Mouse (Mus musculus): ENCODE results near the gene Vps13d. TPM values are rescaled to one million over a fixed set of nuclear protein-coding genes. Genes with fewer than 3 reads are reported as not detected.
"Not testable (repeated sequence)": the region's sequence is repeated elsewhere in the genome, so short reads cannot be mapped to it uniquely, and the experiment has no call there.

The Vps13d gene
- polyA plus RNA-seq, 1 experiment from 2014 or later, result 8.7 TPM

GRCm38 (mm10) chr4:145178918-145179549, 15.8 kb downstream of the Vps13d start:
- H3K36me3 ChIP-seq, result peaks cover 61% of the 10 kb centered on the region
- no peak overlapping the region for H3K27ac ChIP-seq
- WGBS, result 95% methylated on average over 5 of the region's 5 CpGs
- no peak overlapping the region for H3K9ac ChIP-seq
- H3K4me2 ChIP-seq, result no peak overlapping the region
- H3K4me1 ChIP-seq (replicated peaks), result no peaks in the 10 kb centered on the region
- no peak for ATAC-seq (ENCODE audit: low FRiP score)
- no peaks in the 10 kb centered on the region for H3K27me3 ChIP-seq
- no peaks in the 10 kb centered on the region for H3K9me3 ChIP-seq
- no peak overlapping the region for H3K4me3 ChIP-seq

- ATAC-seq (ENCODE audit: low FRiP score); H3K9me3 ChIP-seq; H3K4me3 ChIP-seq; H3K27ac ChIP-seq; H3K27me3 ChIP-seq; H3K4me2 ChIP-seq; H3K4me1 ChIP-seq (replicated peaks); H3K9ac ChIP-seq: not testable (repeated sequence)
- 93% methylated on average over 3 of the region's 3 CpGs for WGBS
- H3K36me3 ChIP-seq, result peaks cover 91% of the 10 kb centered on the region
Measured at GRCm38 (mm10) chr4:145165542-145165941, 29.3 kb downstream of the Vps13d start.

DNA sequence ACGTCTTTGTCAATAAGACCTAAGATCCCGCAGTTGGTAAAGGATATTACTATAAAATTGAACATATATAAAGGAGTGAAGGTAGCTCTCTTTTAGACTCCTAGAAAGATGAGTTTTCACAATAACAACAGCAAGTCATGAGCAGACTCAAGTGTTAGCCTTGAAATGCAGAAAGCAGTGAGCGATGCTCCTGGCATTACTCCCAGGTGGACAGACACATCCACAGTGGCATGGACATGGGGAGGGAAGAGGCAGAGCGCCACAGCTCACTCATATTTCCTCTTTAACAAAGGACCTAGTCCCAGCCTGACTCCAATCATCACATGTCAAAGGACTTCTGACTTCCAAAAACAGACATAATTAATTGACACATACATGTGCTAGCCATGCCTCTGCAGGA, 30.7 kb downstream of the Vps13d start:
- H3K27me3 ChIP-seq, result no peaks in the 10 kb centered on the region
- ATAC-seq (ENCODE audit: low FRiP score), result no peak
- H3K4me1 ChIP-seq (replicated peaks), result no peaks in the 10 kb centered on the region
- peaks cover 91% of the 10 kb centered on the region for H3K36me3 ChIP-seq
- H3K4me2 ChIP-seq, result no peak overlapping the region
- no peaks in the 10 kb centered on the region for H3K9me3 ChIP-seq
- no peak overlapping the region for H3K4me3 ChIP-seq
- WGBS, result 98% methylated on average over 4 of the region's 4 CpGs
- H3K9ac ChIP-seq, result no peak overlapping the region
- H3K27ac ChIP-seq, result no peak overlapping the region

DNA sequence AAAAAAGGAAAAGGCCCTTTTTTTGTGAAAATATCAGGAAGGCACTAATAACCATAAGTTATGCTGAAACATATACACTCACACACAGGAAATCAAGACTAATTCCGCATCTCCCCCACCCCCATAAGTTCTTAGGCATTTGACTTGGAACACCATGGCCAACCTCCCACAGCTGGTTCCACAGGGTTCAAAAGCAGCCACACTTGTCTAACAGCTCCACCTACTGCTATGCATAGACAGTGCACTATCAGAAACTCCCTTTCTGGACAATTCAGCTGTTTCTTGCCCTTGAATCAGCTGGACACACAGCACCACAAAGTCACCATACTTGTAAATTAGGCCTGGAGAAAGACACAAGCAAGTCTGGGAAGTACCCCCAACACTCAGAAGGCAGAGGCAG, 33.6 kb downstream of the Vps13d start:
- 82% methylated on average over 1 of the region's 1 CpGs for WGBS

DNA sequence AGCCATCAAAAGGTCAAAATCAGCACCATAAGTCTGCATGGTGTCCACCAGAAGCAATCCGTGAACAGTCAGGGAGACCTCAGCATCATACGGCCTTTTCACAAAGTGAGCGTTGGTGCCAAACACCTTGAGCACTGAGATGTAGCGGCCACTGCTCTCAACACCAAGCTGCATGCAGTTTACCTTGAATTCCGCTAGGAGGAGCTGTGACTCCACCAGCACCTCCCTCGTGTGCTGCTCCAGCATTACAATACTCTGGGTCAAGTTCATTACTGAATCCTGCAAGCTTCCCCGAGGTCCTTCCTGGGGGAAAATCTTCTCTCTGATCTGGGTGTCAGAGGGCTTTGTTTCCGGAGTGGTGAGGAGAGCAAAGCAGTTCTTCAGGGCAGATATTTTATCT, 38.8 kb downstream of the Vps13d start:
- H3K27ac ChIP-seq, result no peak overlapping the region
- no peak overlapping the region for H3K4me3 ChIP-seq
- no peaks in the 10 kb centered on the region for H3K27me3 ChIP-seq
- no peaks in the 10 kb centered on the region for H3K4me1 ChIP-seq (replicated peaks)
- peaks cover 89% of the 10 kb centered on the region for H3K36me3 ChIP-seq
- ATAC-seq (ENCODE audit: low FRiP score), result 0 out of 2 replicates have a peak, but pooled peaks have one; percentile 66
- H3K9me3 ChIP-seq, result no peaks in the 10 kb centered on the region
- 53% methylated on average over 8 of the region's 8 CpGs for WGBS
- H3K9ac ChIP-seq, result no peak overlapping the region
- H3K4me2 ChIP-seq, result no peak overlapping the region

More for the DNA sequence above, 33.6 kb downstream of the Vps13d start:
- Histone ChIP-seq H3K4me3 (no peak overlapping the region), H3K4me2 (no peak overlapping the region), H3K36me3 (peaks cover 94% of the 10 kb centered on the region), H3K4me1 (replicated peaks) (no peaks in the 10 kb centered on the region), H3K9ac (no peak overlapping the region), H3K27ac (no peak overlapping the region), H3K27me3 (no peaks in the 10 kb centered on the region), H3K9me3 (no peaks in the 10 kb centered on the region)
- ATAC-seq (ENCODE audit: low FRiP score), result no peak

GRCm38 (mm10) chr4:145151103-145151486, 43.7 kb downstream of the Vps13d start:
- H3K9ac ChIP-seq, result no peak overlapping the region
- H3K4me2 ChIP-seq, result no peak overlapping the region
- no peaks in the 10 kb centered on the region for H3K27me3 ChIP-seq
- 87% methylated on average over 1 of the region's 1 CpGs for WGBS
- no peak overlapping the region for H3K4me3 ChIP-seq
- H3K27ac ChIP-seq, result no peak overlapping the region
- no peaks in the 10 kb centered on the region for H3K4me1 ChIP-seq (replicated peaks)
- ATAC-seq (ENCODE audit: low FRiP score), result no peak
- H3K36me3 ChIP-seq, result peaks cover 81% of the 10 kb centered on the region
- no peaks in the 10 kb centered on the region for H3K9me3 ChIP-seq

DNA sequence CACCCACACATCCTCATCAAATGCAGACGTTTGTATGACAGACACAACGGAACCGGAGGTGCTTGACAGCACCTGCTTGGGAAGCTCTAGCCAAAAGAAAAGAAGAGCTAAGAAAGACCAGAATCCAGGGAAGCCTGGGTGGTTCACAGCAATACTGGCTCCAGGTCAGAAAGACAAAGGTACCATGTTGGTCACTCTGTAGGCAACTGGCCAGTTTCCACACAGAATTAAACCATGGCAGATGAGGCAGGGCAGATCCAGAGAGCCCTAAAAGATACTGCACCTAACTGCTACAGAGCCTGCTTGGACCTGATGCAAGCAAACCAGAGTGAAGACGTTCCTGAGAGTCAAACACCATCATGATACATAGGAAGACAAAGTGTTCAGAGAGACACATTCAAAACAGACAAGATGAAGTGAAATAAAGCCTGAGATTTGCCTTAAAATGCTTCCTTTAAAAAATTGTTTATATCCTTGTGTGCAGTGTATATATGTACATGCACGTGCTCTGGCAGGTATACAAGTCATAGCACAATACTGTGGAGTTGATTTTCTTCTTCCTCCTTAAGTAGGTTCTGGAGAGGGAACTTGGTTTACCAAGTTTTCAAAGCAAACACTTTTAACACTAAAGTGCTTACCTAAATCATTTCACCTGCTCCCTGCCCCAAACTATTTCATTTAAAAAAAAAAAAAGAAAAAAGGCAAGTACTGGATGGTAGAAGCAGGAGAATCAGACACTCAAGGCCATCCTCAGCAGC, 44.3 kb downstream of the Vps13d start:
- Histone ChIP-seq H3K27ac (no peak overlapping the region), H3K4me2 (no peak overlapping the region), H3K4me1 (replicated peaks) (no peaks in the 10 kb centered on the region), H3K27me3 (no peaks in the 10 kb centered on the region), H3K9ac (no peak overlapping the region), H3K36me3 (peaks cover 80% of the 10 kb centered on the region), H3K9me3 (no peaks in the 10 kb centered on the region), H3K4me3 (no peak overlapping the region)
- 79% methylated on average over 5 of the region's 5 CpGs for WGBS
- no peak for ATAC-seq (ENCODE audit: low FRiP score)

DNA sequence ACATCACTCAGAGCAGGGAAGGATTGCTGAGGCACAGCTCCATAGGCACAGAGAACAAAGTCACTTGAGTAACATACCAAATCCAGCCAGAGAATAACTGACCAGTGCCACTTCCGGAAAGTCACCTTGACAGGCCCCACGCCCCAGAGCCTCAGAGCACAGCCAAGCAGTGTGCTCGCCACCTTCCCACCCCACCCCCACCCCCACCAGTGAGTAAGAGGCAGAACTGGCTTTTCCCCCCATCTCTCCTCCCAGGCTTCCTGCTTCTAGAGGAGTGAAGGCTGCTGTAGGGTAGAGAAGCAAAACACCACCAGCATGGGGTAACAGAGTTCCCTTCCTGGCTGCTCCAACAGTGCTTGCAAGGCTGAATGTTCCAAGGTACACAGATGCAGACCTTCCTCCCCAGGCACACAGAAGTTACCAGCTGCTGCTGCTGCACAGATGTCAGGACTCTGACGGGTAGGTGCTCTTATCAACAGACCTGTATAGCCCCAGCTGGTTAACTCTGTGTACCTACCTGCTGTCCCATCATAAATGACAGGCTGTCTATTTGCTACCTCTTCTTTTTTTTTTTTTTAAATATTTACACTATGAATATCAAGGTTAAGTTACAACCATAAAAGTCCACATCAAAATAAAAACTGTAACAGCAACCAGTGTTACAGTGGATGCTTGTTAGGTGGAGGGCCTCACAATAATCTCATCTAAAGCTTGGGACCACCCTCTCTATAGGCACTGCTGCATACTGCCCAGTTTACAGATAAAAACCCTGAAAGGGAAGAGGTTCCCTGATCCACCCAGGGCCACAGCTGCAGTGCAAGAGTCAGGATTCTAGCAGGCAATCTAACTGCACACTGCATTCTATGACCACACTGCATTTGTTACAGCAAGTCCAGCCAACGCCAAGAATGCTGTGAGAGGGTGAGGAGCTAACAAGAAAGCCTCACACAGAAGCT, 47.5 kb downstream of the Vps13d start:
- WGBS, result 77% methylated on average over 5 of the region's 5 CpGs
- no peak overlapping the region for H3K4me3 ChIP-seq
- H3K4me2 ChIP-seq, result no peak overlapping the region
- no peaks in the 10 kb centered on the region for H3K4me1 ChIP-seq (replicated peaks)
- H3K9me3 ChIP-seq, result no peaks in the 10 kb centered on the region
- ATAC-seq (ENCODE audit: low FRiP score), result no peak
- H3K27me3 ChIP-seq, result no peaks in the 10 kb centered on the region
- no peak overlapping the region for H3K9ac ChIP-seq
- no peak overlapping the region for H3K27ac ChIP-seq
- peaks cover 78% of the 10 kb centered on the region for H3K36me3 ChIP-seq

GRCm38 (mm10) chr4:145143533-145143932, 51.3 kb downstream of the Vps13d start:
- Histone ChIP-seq H3K27me3 (no peaks in the 10 kb centered on the region), H3K9ac (no peak overlapping the region), H3K4me2 (no peak overlapping the region), H3K4me3 (no peak overlapping the region), H3K36me3 (peaks cover 85% of the 10 kb centered on the region), H3K27ac (no peak overlapping the region), H3K9me3 (no peaks in the 10 kb centered on the region), H3K4me1 (replicated peaks) (no peaks in the 10 kb centered on the region)
- no peak for ATAC-seq (ENCODE audit: low FRiP score)
- WGBS, result 92% methylated on average over 5 of the region's 5 CpGs

- Histone ChIP-seq H3K4me2 (no peak overlapping the region), H3K4me1 (replicated peaks) (no peaks in the 10 kb centered on the region), H3K27me3 (no peaks in the 10 kb centered on the region), H3K4me3 (no peak overlapping the region), H3K27ac (no peak overlapping the region), H3K9me3 (no peaks in the 10 kb centered on the region), H3K9ac (no peak overlapping the region), H3K36me3 (peaks cover 92% of the 10 kb centered on the region)
- no peak for ATAC-seq (ENCODE audit: low FRiP score)
- 94% methylated on average over 1 of the region's 1 CpGs for WGBS
Measured at GRCm38 (mm10) chr4:145136705-145137104, 58.1 kb downstream of the Vps13d start.

DNA sequence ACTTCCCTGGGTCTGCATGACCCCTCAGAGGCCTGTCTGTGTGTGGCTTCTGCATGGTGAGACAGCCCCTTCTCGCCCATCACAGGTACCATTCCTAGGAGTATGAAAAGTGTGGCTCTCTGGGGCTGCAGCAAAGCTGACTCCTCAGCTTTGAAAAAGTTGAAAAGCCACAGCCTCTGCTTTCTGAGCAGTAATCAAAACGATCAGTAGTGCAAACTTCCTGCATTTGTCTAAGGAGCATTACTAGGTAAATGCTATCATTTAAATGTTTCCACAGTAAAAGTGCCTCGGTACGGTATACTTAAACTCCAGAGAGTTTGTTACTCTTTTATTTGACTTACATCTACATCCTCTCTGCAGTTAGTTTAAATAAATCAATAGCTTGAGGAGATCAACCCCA, 59.3 kb downstream of the Vps13d start:
- Histone ChIP-seq H3K36me3 (peaks cover 92% of the 10 kb centered on the region), H3K4me3 (no peak overlapping the region), H3K4me1 (replicated peaks) (no peaks in the 10 kb centered on the region), H3K4me2 (no peak overlapping the region), H3K27ac (no peak overlapping the region), H3K9me3 (no peaks in the 10 kb centered on the region), H3K9ac (no peak overlapping the region), H3K27me3 (no peaks in the 10 kb centered on the region)
- WGBS, result 92% methylated on average over 4 of the region's 4 CpGs
- ATAC-seq (ENCODE audit: low FRiP score), result no peak

DNA sequence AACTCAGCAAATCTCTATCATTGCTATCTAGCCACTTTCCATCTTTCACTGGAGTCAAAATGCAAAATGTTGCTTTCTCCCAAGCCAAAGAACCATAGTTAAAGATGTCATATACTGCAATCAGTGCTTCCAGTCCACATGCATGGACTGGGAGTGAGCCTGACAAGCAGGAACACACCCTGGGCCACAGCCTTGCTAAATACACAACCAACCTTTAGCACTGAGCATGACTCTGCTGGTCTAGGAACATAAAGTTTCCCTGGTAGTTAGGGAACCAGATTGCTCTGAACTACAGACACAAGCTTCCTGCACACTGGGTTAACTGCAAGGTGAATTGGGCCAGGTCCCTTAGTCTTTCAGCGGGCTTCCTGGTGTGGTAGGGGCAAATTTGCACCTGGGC, 64.0 kb downstream of the Vps13d start:
- Histone ChIP-seq H3K9me3 (no peaks in the 10 kb centered on the region), H3K4me2 (no peak overlapping the region), H3K9ac (no peak overlapping the region), H3K27ac (no peak overlapping the region), H3K4me1 (replicated peaks) (0 out of 2 replicates have a peak, but pooled peaks cover 3% of the 10 kb centered on the region), H3K27me3 (no peaks in the 10 kb centered on the region), H3K36me3 (peaks cover 88% of the 10 kb centered on the region), H3K4me3 (no peak overlapping the region)
- WGBS, result 92% methylated on average over 1 of the region's 1 CpGs
- no peak for ATAC-seq (ENCODE audit: low FRiP score)
